Mouse (Mus musculus): ENCODE measurements around the gene 2210407C18Rik.

The 2210407C18Rik gene

GRCm38 (mm10) chr11:58615975-58616374 lies at the start of gene 2210407C18Rik:
Gene 2210407C18Rik, minus strand, starts transcription at chr11:58616075.
- DNase-seq: no peak

GRCm38 (mm10) chr11:58658596-58658995 lies 42.7 kb upstream of the 2210407C18Rik start, which contains the start of gene Olfr322:
Gene Olfr322, plus strand, starts transcription at chr11:58658782.
- no peak for DNase-seq

GRCm38 (mm10) chr11:58655151-58655550 lies 39.3 kb upstream of the 2210407C18Rik start:
- DNase-seq: no peak

- peak; percentile 65 for DNase-seq
These were observed 27.5 kb upstream of the 2210407C18Rik start for GRCm38 (mm10) chr11:58643350-58643749.

GRCm38 (mm10) chr11:58641638-58642358 lies 25.9 kb upstream of the 2210407C18Rik start:
- no peak for DNase-seq

- no peak for DNase-seq
These were observed 25.2 kb upstream of the 2210407C18Rik start for GRCm38 (mm10) chr11:58641057-58641456.

- peak; percentile 51 for DNase-seq
These were observed 24.5 kb upstream of the 2210407C18Rik start, which contains the start of gene Trim58 for GRCm38 (mm10) chr11:58640272-58640867. Gene Trim58, plus strand, starts transcription at chr11:58640465.

- peak; percentile 20 for DNase-seq
These were observed 22.4 kb upstream of the 2210407C18Rik start for GRCm38 (mm10) chr11:58638176-58638701.

- peak; percentile 74 for DNase-seq
These were observed 20.6 kb upstream of the 2210407C18Rik start for GRCm38 (mm10) chr11:58636376-58636977.

- no peak for DNase-seq
These were observed 19.0 kb upstream of the 2210407C18Rik start for GRCm38 (mm10) chr11:58634878-58635277.

- no peak for DNase-seq
These were observed 14.5 kb upstream of the 2210407C18Rik start, which contains the start of gene Olfr323 for GRCm38 (mm10) chr11:58630401-58630800. Gene Olfr323, minus strand, starts transcription at chr11:58630501.

GRCm38 (mm10) chr11:58626146-58626545 lies 10.3 kb upstream of the 2210407C18Rik start:
- DNase-seq: peak; percentile 41

GRCm38 (mm10) chr11:58618793-58619192 lies 2.9 kb upstream of the 2210407C18Rik start:
- DNase-seq: no peak

GRCm38 (mm10) chr11:58618369-58618768 lies 2.5 kb upstream of the 2210407C18Rik start:
- DNase-seq: no peak

- no peak for DNase-seq
These were observed 1.3 kb downstream of the 2210407C18Rik start for GRCm38 (mm10) chr11:58614526-58614925.

GRCm38 (mm10) chr11:58613359-58613758 lies 2.5 kb downstream of the 2210407C18Rik start:
- DNase-seq: no peak

- DNase-seq: no peak
These were observed 8.8 kb downstream of the 2210407C18Rik start for GRCm38 (mm10) chr11:58607030-58607429.

- no peak for DNase-seq
These were observed 9.5 kb downstream of the 2210407C18Rik start for GRCm38 (mm10) chr11:58606177-58606919.

- DNase-seq: no peak
These were observed 10.6 kb downstream of the 2210407C18Rik start for GRCm38 (mm10) chr11:58605228-58605627.

- no peak for DNase-seq
These were observed 11.2 kb downstream of the 2210407C18Rik start for GRCm38 (mm10) chr11:58604688-58605087.

- no peak for DNase-seq
These were observed 12.9 kb downstream of the 2210407C18Rik start for GRCm38 (mm10) chr11:58602800-58603560.

GRCm38 (mm10) chr11:58602062-58602461 lies 13.8 kb downstream of the 2210407C18Rik start:
- DNase-seq: no peak
